ENCODE assay signal across 9 mouse cellular contexts in genomic region chrX:158373219-158373618, GRCm38 (mm10).
"Had no signal": no experiment of that assay in that cellular context is flagged by ENCODE, and none has a peak within 500 bp of the region (broad histone marks: within the 10 kb centered on the region; RNA-seq: fewer than 3 reads in every experiment).

No protein-coding gene starts in this region.

- ATAC-seq: liver, postnatal 0 days; midbrain, embryonic 16.5 days had no signal

- DNase-seq: kidney, postnatal 10 days; kidney, postnatal 4 days; liver; liver, embryonic 13.5 days; liver, postnatal 0 days; lung, postnatal 14 days; right cerebral cortex, postnatal 14 days; thymus, postnatal 4 days had no signal
